Mouse (Mus musculus): ENCODE data around the gene Trappc13.

DNA sequence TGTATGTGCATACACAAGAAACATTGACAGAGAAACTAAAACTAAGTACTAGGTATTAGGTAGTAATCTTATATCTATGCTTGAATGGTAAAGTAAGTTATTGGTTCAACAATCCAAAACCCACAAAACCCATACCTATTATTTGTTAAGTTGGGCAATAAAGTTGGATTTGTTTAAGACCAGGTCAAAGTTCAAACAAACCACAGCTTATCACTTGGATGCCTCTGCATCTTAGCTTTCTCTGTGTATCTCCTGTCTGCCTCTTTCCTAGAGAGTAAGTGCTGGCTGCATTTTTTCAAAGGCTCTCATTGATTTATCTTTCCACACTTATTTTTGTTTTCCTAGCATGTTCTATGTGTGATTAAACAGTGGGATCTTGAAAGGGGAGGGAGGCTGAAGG is 5.8 kb downstream of the Trappc13 start:
- TF ChIP-seq CTCF (IDR thresholded peaks at IDR 0.05; ENCODE audit: low read depth) (no peak), EP300 (IDR thresholded peaks at IDR 0.05; ENCODE audit: low read depth) (no peak)
